Mouse (Mus musculus): ENCODE measurements at regions not wholly inside any gene's neighbourhood (a gene's known extent, or its start where the extent isn't known, plus 50 kb on each side); places are given as distances from the start of the nearest gene placed in this dataset.

- DNase-seq (ENCODE audit: low spot score in 2 of 2): no peak
Measured at GRCm38 (mm10) chr12:97529556-97529955, 729.7 kb downstream of the Galc start.

- no peak for DNase-seq (ENCODE audit: low spot score in 2 of 2)
Measured at GRCm38 (mm10) chr12:97525931-97526330, 733.3 kb downstream of the Galc start.

- DNase-seq (ENCODE audit: low spot score in 2 of 2): no peak
Measured at GRCm38 (mm10) chr12:97519834-97520489, 739.3 kb downstream of the Galc start.

- no peak for DNase-seq (ENCODE audit: low spot score in 2 of 2)
Measured at GRCm38 (mm10) chr12:97517534-97517933, 741.7 kb downstream of the Galc start.

- DNase-seq (ENCODE audit: low spot score in 2 of 2): no peak
Measured at GRCm38 (mm10) chr12:97515805-97516204, 743.5 kb downstream of the Galc start.

- no peak for DNase-seq (ENCODE audit: low spot score in 2 of 2)
Measured at GRCm38 (mm10) chr12:97511866-97512265, 747.4 kb downstream of the Galc start.

GRCm38 (mm10) chr12:97501441-97501840, 757.8 kb downstream of the Galc start:
- peak; percentile 8 to 28 for DNase-seq (ENCODE audit: low spot score in 2 of 2)

- no peak for DNase-seq (ENCODE audit: low spot score in 2 of 2)
Measured at GRCm38 (mm10) chr12:97483559-97483958, 775.7 kb downstream of the Galc start.

- no peak for DNase-seq (ENCODE audit: low spot score in 2 of 2)
Measured at GRCm38 (mm10) chr12:97476466-97477250, 782.6 kb downstream of the Galc start.

GRCm38 (mm10) chr12:97475751-97476150, 783.5 kb downstream of the Galc start:
- no peak for DNase-seq (ENCODE audit: low spot score in 2 of 2)

GRCm38 (mm10) chr12:97469183-97469582, 790.1 kb downstream of the Galc start:
- DNase-seq (ENCODE audit: low spot score in 2 of 2): no peak

GRCm38 (mm10) chr12:97436141-97436540, 823.1 kb downstream of the Galc start:
- DNase-seq (ENCODE audit: low spot score in 2 of 2): no peak

- DNase-seq (ENCODE audit: low spot score in 2 of 2): no peak
Measured at GRCm38 (mm10) chr12:97434021-97434420, 825.2 kb downstream of the Galc start.

GRCm38 (mm10) chr12:97432704-97433103, 826.6 kb downstream of the Galc start:
- no peak for DNase-seq (ENCODE audit: low spot score in 2 of 2)

GRCm38 (mm10) chr12:97428252-97428651, 831.0 kb downstream of the Galc start:
- no peak for DNase-seq (ENCODE audit: low spot score in 2 of 2)

- DNase-seq (ENCODE audit: low spot score in 2 of 2): no peak
Measured at GRCm38 (mm10) chr12:97424726-97425125, 834.5 kb downstream of the Galc start.

- DNase-seq (ENCODE audit: low spot score in 2 of 2): no peak
Measured at GRCm38 (mm10) chr12:97403440-97403839, 855.8 kb downstream of the Galc start.

- DNase-seq (ENCODE audit: low spot score in 2 of 2): no peak
Measured at GRCm38 (mm10) chr12:97402412-97403396, 856.6 kb downstream of the Galc start.

GRCm38 (mm10) chr12:97398582-97398945, 860.7 kb downstream of the Galc start:
- DNase-seq (ENCODE audit: low spot score in 2 of 2): no peak

GRCm38 (mm10) chr12:97397850-97398581, 861.2 kb downstream of the Galc start:
- no peak for DNase-seq (ENCODE audit: low spot score in 2 of 2)

- DNase-seq (ENCODE audit: low spot score in 2 of 2): no peak
Measured at GRCm38 (mm10) chr12:97361804-97362203, 897.5 kb downstream of the Galc start.
